Mouse (Mus musculus): ENCODE measurements at regions not wholly inside any gene's neighbourhood (a gene's known extent, or its start where the extent isn't known, plus 50 kb on each side); places are given as distances from the start of the nearest gene placed in this dataset.
A peak's percentile ranks its signal among the peaks of the same experiment; 100 is the strongest.
"Not testable (repeated sequence)": the region's sequence is repeated elsewhere in the genome, so short reads cannot be mapped to it uniquely, and the experiment has no call there.

DNA sequence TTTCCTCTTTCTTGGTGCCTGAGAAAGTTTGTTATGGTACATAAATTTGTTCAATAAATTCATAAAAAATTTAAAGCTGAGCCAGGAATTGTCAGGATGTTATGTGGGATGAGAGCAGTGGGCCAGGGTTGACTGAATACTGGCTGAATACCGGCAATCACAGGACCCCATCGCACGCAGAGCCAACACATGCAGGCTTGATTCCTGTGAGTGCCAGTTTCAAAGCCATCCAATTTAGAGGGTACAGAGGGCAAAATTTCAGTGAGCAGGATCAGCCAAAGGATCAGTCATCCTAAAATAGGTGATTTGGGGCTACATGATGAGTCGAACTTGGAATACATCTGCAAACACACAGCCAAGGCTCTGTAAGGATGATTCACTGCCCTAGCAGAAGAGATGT is 583.6 kb upstream of the Nectin3 start:
- no peak for DNase-seq

DNA sequence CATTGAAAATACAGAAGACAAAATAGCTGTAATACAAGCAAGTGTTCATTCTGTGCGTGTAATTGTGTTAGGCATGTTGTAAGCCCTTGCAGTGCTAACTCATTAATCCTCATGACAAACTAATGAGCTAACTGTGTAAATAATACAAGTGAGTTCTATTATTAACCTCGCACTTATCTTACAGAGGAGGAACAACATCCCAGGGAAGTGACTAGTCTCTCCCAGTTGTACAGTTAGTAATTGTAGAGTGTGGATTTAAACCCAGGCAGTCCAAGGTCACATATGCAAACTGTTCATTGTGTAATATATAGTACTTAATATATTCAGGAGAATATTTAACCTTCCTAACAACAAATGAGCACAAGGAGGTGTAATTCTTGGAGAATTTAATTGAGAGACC is 582.0 kb upstream of the Nectin3 start:
- DNase-seq: no peak

DNA sequence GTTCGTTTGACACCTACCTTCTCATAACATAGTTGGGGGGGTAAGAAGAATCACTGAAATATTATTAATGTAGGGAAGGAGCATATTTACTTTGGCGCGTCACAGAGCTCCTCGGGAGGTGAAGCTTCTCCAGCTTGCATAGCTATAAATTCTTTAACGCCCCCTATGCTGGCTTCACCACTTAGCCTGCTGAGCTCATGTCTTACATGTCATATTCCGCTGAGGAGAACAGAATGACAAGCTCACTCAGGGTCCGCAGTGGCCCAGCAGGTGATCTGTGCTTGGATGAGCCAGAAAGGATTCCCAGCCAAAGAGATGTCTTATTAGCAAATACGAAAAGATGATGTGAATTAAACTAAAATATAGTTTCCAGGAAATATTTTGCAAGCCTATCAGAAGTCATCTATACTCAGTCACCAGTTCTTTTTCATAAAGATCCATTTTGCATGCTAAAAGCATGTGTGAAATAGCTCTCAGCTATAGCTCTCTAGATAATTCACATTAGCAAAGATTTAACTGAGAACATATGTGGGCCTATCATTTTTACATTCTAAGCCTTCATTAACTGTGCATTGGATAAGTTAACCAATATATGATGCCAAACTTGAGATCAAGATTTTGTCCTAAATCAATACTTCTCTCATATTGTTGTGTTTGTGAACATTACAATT is 561.1 kb upstream of the Nectin3 start:
- DNase-seq: no peak

DNA sequence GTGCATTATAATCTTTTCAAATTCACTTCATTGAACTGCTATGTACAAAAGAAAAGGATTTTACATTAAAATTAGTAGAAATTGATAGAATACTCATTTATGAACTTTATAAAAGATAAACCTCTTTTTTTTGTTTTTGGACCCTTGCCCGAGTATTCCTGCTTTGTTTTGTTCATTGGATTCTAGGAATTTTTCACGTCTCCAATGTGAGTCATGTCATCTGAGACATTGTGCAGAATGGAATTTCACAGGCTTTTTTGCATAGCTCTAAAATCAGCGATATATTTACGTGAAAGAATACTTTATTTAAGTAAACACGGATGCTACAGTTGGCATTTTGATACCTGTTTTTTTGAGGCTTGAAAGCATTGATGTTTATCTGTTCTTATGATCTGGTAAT is 560.5 kb upstream of the Nectin3 start:
- DNase-seq: no peak

DNA sequence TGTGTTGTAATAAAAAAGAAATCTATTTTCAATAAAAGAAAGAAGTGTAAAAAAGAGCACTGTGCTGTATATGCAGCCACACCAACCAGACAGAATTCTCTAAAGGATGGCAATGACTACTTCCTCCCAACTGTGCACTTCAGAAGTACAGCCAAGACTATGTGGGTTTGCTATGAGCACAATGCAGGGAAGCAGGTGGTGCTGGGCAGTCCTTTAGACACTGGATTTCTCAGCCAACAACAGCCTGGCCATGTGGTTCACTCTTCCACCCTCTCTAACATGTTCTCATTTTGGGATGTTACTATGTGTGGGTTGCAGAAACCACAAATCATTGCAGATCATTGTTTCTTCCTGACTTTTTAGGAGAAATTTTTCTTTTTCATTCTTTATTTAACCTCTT is 527.6 kb upstream of the Nectin3 start:
- DNase-seq: no peak

DNA sequence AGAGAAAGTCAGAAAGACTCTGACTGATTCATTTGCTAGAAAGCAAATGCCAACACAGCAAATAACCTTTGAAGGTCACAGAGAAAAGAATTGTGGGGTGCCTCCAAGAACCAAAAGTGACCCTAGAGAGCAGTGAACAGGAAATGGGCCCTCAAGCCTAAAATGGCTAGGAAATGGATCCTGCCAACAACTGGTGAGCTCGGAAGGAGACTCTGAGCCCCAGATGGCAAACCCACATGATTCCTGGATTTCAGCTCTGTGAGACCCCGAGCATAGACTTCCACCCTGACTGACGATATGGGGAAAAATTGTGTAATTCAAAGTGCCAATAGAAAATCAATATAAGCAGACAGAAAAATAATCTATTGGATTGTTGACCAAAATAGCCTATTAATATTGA is 519.2 kb upstream of the Nectin3 start:
- no peak for DNase-seq

DNA sequence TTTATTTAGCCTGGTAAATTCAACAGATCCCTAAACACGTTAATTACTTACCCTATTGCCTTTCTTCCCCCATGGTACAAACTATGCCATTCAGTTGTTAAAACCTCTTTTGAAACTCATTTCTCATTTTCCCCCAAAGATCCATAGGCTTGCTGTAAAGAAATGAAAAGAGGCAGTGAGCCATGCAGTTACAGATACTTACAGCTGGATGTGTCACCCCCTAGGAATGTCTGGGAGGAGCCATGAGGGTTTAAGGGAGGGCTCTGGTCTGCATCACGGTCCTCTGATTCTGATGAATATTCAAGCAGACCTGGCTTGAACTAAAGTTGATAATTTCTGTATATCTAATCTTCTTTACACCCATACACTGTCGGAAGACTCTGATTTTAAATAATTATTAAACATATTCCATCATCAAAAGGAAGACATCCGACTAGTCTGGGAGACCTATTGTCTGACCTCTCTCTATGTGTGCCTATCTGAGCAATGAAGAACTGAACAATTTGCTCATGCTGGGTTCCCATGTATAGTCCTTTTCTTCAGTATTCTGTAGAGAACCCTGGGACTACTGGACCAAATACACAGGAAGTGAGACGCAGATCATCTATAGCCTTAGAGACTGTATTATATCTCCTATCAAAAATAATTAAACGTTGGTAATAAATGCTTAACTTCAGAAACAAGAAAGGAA is 484.7 kb upstream of the Nectin3 start:
- no peak for DNase-seq

DNA sequence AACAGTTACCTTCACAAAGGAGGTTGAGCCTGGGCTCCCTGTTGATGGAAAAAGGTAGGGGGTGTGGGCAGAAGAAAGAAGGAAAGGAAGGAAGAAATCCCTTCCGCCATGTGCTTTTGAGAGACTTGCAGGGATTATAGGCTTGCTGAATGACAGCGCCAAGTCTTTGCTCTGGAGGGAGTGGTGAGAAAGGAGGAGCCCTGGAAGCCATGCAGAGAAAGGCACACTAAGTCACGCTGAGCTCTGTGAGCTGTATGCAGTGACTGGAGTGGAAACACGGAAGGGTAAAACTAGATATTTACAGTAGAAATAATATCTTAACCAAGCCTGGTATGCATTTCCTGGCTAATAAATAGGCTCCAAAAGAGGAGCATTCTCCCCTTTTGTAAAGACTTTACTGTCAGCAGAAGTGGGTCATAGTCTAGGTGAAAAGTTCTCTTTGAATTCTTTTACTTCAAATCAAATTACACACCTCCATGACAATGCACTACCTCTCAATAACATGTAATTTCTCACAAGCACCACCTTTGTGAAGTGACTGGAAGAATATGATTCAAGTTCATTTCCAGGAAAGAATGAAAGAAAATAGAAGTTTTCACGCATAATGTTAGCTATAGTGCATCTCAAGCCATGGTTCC is 484.1 kb upstream of the Nectin3 start:
- no peak for DNase-seq

DNA sequence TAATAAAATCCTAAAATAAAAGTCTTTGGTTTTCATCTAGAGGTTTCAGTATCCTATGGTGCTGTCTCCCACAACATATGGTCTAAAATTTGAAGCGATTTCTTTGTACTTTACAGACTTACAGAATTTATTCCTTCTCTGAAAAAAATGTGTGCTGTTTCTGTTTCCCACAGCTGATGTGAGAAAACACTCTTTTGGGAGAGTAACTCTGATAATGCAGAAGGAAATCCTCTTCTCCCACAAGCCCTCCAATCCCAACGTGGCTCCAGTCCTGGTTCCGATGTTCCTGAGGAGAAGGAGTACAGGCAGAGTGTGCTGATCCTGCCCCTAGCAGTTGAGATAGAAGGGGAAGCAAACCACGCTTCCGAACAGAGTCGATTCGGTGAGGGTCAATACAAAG is 467.4 kb upstream of the Nectin3 start:
- no peak for DNase-seq

DNA sequence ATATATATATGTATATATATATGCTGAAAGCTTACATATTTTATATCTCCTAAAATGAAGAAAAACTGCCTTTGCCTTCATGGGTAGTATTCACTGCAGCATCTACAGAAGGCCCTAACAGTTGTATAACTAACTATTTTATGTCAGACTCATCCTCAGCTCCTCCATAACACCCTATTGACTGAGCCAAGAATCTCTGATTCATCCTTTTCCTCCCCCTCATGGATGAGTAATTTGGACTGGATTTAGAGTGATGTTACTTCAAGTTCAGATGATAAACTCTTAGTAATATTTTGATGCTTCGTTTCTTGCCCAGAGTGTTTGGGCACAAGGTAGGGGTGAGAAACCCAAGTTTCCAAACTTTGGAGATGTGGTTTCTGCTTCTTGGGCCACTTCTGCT is 458.7 kb upstream of the Nectin3 start:
- no peak for DNase-seq

DNA sequence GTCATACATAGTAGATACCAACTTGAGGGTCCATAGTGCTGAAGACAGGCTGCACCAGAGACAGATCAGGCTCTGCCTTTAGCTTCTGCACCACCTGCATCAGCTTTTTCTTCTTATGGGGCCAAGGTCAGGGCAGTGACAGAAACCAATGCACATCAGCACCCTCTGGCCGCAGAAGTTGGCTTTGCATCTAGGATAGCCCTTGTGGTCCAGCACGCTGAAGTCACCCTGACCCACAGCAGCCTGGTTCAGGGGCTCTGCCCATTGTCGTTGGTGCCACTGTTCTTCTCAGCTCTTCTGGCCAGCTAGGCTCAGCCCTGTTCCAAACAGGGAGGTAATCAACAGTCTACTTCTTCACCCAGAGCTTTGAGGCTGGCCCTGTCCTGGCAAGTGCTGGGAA is 427.7 kb upstream of the Nectin3 start:
- peak; percentile 21 for DNase-seq

DNA sequence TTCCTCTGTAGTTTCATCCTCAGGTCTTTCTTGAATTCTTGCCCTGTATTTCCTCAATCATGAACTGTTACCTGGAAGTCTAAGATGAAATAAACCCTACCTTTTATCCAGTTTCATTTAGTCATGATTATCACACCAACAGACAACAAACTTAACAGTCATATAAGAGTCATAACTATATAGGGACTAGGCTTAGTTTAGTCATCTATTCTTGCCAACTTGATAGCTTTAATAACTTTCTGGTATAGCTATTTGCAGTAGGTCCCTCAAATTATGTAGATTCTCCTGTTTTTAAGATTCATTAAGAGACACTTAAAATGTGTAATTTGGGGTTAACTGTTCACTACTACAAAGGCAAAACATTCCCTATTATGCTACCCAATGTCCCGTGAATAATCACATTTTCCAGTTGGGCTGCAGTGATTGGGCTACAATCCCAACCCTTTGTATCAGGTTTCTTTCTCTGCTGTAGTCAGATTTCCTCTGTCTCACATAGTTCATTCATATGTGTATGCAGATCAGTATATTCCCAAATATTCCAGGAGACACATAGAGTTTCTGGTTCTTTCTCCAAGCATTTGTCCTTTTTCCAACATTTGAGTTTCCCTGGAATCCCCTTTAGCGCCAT is 396.4 kb upstream of the Nectin3 start:
- no peak for DNase-seq

DNA sequence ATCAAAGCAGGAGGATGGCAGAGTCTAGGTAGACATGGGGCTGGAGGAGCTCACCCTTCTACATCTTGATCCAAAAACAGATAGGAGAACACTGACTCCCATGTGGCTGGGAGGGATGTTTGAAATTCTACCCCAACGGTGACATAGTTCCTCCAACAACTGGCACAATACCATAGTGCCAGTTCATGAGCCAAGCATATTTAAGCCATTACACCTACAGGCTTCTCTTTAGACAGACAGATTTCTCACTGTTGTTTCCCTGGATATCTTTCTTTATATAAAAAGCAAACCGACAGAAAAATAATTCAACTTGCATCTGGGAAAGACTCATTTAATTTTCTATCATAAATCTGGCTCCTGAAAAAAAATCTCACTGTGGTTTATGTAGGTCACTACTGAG is 380.4 kb upstream of the Nectin3 start:
- no peak for DNase-seq

DNA sequence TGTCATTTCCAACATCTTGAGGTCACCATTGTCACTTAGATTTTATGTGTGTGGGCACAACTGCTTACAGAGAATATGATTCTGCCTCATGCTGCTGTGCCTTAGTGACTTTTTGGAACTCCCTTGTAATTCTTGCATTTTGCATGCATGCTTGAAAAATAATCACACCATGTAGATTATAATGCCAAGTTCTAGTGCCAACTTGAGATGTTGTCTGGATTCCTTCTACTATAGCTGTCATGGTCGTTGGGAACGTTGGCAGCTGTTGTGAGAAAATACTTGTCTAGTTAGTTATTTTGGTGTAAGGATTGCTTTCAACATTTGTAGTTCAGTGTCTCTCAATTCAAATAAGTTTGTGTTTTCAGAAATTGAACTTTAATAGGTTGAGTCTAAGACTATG is 365.6 kb upstream of the Nectin3 start:
- DNase-seq: no peak

DNA sequence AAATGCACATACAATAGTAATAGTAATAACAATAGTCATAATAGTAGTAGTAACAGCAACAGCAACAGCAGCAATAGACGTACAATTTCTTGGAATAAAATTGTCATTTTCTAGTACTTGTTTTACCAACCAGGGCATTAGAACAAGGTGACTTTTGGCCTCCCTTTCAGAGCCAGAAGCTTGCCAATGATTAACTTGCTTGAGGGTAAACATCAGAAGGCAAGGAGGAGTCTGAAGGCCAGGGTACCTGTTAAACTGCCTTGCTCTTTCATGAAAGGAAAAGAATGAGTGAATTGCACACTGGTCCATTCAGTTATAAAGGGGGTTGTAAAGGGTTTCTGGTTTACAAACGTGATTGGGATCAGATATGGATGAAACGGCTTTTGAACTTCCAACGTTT is 351.2 kb upstream of the Nectin3 start:
- DNase-seq: peak; percentile 83

DNA sequence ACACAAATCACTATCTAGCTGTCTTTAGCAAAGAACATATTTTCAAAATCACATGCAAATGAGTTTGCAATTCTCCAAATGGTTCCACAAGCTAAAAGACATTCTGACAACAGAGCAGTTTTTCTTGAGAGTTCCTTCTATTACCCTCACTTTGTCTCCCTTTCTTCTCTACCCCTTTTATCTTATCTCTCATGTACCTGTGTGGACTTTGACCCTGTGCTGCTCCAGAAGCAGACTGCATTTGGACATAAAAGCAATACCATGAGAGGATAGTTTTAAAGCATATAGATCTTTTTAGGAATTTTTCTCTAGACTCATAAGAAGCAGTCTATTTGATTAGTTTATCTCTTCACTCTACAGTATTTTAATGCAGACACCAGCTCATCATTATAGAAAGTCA is 350.4 kb upstream of the Nectin3 start:
- no peak for DNase-seq

DNA sequence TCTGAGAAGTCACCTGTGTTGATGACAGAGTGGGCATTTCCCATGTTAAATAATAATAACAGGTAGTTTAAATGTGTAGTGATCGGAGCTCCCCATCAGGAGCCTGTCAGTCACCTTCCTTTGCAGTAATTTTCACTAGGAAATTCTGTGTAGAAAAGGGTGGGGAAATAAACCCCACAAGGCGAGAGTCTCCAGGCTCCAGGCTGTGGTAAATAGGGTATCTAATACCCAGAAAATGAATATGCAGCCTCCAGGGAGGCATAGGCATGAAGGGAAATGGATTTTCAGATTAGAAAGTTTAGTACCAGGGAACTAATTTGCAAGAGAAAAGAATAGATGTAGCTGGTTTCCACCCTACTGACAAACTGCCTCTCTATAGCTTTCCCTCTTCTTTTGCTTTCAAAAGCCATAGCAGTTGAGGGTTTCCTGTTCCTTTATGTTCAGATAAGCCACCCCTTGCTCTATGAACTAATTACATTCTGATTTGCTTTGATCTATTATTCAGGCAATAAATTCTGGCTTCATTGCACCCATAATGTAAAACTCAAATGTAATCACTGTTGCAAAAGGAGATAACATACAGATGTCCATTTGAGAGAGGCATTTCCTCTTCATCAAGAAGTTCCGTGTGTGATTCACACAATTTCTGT is 349.5 kb upstream of the Nectin3 start:
- DNase-seq: no peak

DNA sequence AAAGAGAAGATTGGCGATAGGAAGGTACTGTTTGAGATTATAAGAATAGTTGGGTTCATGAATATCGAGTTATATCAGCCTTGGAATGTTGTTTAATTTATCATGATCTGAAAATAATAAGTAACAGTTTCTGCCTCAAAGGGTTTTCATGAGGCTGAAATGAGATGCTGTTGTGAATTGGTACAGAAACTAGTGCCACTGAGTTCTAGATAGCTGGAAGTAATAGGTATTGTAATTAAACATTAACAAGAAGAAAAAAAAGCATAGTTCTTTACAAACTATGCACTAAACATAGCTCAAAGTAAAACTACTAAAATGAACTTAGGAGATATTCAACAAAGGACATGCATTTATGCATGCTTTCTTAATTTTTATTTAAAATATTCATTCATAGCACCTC is 342.9 kb upstream of the Nectin3 start:
- no peak for DNase-seq

DNA sequence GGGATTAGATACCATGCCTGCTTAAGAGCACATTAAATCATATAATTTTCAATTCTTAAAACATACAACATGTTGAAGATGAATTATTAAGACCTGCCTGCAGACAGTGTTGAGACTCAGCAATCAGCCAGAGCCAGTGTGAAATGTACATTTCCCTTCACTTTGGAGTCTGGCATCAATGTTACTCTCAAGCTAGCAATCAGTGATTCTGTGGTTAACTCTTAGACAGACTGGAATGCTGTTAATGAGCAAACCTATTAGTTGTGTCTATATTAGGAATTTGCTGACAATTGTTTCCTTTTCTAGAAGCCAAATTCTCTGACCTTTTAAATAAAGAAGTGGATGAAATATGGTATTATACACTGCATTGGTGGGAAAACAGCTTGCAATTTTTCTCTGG is 342.4 kb upstream of the Nectin3 start:
- no peak for DNase-seq

DNA sequence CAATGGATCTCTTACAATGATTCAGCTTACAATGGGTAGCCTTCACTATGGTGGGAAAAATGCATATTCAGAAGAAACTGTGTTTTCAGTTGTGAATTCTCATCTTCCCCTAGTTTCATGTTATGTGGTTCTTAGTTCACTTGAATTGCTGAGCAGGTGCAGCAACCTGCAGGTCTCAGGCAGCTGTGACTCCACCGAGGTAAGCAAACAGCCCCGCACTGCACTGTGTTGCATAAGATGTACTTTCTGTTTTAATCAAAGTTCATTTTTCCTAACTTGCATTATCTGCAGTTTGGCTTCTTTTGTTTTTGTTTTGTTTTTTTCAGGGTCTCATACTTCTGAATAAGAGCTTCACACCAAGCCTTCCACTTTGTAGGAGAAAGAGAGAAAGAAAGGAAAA is 326.8 kb upstream of the Nectin3 start:
- DNase-seq: no peak

DNA sequence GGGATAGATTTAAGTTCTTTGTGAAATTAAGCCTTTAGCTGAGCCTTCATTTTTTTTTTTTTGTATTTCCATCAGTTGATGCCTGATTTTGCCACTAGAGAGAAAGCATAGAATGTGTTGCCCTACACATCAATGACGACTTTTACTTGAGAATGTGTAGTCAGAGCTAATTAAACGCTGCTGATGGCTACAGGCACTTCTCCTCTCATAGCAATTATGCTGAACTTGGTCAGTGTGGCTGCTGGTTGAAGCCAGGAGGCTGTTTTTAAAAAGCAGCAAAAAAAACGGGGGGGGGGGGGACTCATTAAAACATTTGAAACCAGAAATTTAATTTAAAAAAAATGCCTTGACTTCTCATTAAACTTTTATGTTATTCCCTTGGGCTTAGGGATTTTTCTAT is 324.4 kb upstream of the Nectin3 start:
- no peak for DNase-seq

DNA sequence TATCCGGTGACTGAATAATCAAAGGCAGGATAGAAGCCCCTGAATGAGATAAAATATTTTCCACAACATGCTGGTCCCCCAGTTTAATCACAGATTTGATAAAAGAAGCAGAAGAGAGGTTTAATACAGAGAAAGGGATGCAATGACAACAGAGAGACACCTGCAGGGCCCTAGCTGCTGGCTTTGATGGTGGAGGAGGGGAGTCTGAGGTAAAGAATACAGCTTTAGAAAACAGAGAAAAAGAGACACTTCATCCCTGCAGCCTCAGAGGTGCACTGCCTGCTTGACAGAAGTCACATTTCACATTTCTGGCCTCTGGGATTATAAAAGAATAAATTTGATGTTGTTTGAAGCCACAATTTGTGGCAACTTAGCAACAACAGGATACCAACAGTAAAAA is 319.9 kb upstream of the Nectin3 start:
- no peak for DNase-seq

DNA sequence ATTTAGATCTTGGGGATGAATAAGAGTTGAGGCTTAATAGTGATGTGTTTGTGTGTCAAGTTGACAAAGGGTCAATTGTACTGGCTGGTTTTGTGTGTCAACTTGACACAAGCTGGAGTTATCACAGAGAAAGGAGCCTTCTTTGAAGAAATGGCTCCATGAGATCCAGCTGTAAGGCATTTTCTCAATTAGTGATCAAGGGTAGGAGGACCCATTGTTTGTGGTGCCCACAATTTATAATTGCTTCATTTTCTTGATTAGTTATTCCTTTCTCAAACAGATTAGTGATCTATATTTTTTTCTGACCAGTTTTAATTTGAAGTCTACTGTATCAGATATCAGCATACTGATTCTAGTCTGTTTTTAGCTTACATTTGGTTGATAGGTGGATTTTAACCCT is 313.5 kb upstream of the Nectin3 start:
- DNase-seq: not testable (repeated sequence)

DNA sequence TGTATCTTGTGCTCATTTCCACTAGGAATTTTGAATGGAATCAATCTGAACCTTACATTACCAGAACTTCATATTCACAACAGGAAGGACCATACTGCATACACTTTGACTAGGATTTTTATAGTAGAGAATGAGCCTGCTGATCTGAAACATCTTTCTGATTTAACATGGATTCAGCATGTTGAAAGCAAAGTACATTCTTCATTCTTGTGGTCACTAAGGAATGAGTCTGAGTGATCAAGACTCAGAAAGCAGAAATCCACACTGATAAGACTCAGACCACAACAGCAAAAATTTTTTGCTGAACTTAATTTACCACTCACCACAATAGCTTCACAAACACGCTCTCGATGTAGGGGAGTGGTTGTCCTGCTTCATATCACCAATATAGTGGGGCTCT is 309.2 kb upstream of the Nectin3 start:
- no peak for DNase-seq

All from kidney, adult 11 months (tissue).